Mouse (Mus musculus) kidney, adult 2 months (tissue): ENCODE measurements at regions not wholly inside any gene's neighbourhood (a gene's known extent, or its start where the extent isn't known, plus 50 kb on each side); places are given as distances from the start of the nearest gene placed in this dataset.

Experiments used
- CTCF ChIP-seq: fragments of 200-500 bp; conservative IDR thresholded peaks from 2 replicates; pipeline ENCODE4 v1.5.1; 2011; ENCODE audit warnings: low read depth, mild to moderate bottlenecking, control low read depth, low read length, moderate library complexity, mixed read lengths; ENCODE audit not compliant: insufficient read depth, insufficient read length
- POLR2A ChIP-seq: fragments of 200-500 bp; IDR thresholded peaks from one replicate; pipeline ENCODE4 v1.6.1; 2011; ENCODE audit warnings: low read depth, low read length, control low read depth

- no peak for TF ChIP-seq CTCF
- TF ChIP-seq POLR2A, result no peak
Observed at GRCm38 (mm10) chr6:49989585-49990521, 120.2 kb upstream of the Mpp6 start.
